Mouse (Mus musculus) brain, embryonic 14.5 days (tissue): ENCODE measurements around the gene Psg22.

Experiments used
- CTCF ChIP-seq: fragments of 200-500 bp; IDR thresholded peaks from 2 replicates; pipeline ENCODE4 v1.5.1; 2012; ENCODE audit warnings: inconsistent platforms, mild to moderate bottlenecking, moderate library complexity, borderline replicate concordance; ENCODE audit not compliant: insufficient read depth, insufficient read length; ENCODE audit errors: extremely low read depth
- POLR2A ChIP-seq: fragments of 200-500 bp; IDR thresholded peaks from 2 replicates; pipeline ENCODE4 v1.6.1; 2012; ENCODE audit warnings: mild to moderate bottlenecking, inconsistent platforms, borderline replicate concordance; ENCODE audit not compliant: poor library complexity, insufficient read depth, insufficient read length, severe bottlenecking; ENCODE audit errors: extremely low read depth

DNA sequence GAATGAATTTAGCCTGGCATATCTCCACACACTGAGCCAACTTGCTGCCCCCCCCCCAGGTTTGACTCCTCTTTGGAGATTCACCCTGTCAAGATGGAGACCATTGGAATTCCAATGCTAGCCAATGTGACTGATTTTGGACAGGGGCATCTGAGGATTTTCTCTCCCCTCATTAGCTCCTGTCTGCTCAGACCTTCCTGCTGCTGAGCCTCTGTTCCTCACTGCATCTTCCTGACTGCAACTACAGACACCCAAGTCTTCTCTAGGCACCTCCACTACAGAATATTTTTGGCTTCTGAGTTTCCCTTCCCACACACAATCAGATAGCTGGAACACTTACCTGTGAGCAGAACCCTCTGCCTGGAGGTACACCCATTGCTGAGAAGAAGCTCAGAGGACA, 32.3 kb upstream of the Psg22 start:
- no peak for TF ChIP-seq CTCF
- TF ChIP-seq POLR2A = no peak
